In the genomic region with DNA sequence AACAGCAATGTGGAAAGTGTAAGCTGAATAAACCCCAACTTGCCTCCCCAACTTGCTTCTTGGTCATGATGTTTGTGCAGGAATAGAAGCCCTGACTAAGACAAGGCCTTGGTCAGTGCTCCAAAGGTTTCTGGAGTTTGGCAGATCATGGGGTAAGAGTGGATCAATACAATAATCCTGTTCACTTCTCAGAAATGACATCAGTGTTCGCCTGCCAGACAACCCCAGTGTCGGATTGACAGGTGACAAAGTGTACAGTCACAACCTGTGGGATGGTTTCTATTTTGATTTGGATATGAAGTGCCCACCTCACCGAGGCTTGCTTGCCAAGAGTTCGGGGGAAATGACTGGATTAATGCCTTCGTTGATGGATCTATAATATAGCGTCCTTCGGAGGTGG, we compare ENCODE assay signal across 21 mouse cellular contexts. TPM values are rescaled to one million over a fixed set of nuclear protein-coding genes. Genes with fewer than 3 reads are reported as not detected.
"Had no signal": no experiment of that assay in that cellular context is flagged by ENCODE, and none has a peak within 500 bp of the region (broad histone marks: within the 10 kb centered on the region; RNA-seq: fewer than 3 reads in every experiment).

No protein-coding gene starts in this region.

- H3K27ac ChIP-seq: liver, embryonic 13.5 days; macrophage; midbrain, embryonic 13.5 days had no signal

- H3K4me2 ChIP-seq: limb, embryonic 13.5 days; liver, embryonic 13.5 days; lung, embryonic 14.5 days; midbrain, embryonic 13.5 days; stomach, embryonic 15.5 days had no signal

- H3K4me1 ChIP-seq: liver, embryonic 13.5 days; midbrain, embryonic 13.5 days; stomach, embryonic 15.5 days had no signal

- DNase-seq: left cerebral cortex, postnatal 4 days; liver, embryonic 13.5 days; lung, embryonic 14.5 days; right cerebral cortex, adult 18-20 months; right cerebral cortex, postnatal 14 days; right cerebral cortex, postnatal 4 days; spleen, adult 18-20 months; thymus, adult 2 months; thymus, postnatal 14 days; thymus, postnatal 4 days had no signal

- H3K4me3 ChIP-seq: limb, embryonic 13.5 days; liver, embryonic 13.5 days; midbrain, embryonic 13.5 days; stomach, embryonic 15.5 days had no signal

- H3K9me3 ChIP-seq: limb, embryonic 13.5 days; liver, embryonic 13.5 days; midbrain, embryonic 13.5 days; stomach, embryonic 15.5 days had no signal

- ATAC-seq: lung, postnatal 0 days; midbrain, embryonic 13.5 days had no signal

- H3K36me3 ChIP-seq: midbrain, embryonic 13.5 days had no signal

- H3K9ac ChIP-seq: limb, embryonic 13.5 days; liver, embryonic 13.5 days; lung, embryonic 14.5 days; midbrain, embryonic 13.5 days; stomach, embryonic 15.5 days had no signal

- H3K27me3 ChIP-seq: limb, embryonic 13.5 days; midbrain, embryonic 13.5 days; stomach, embryonic 15.5 days had no signal

RNA-seq across cellular contexts. Expression of a gene that starts 16.3 kb away (rescaled TPM):
- total RNA-seq: megakaryocyte, adult 5-6 weeks had no signal
- polyA plus RNA-seq: macrophage had no signal

RNA-seq across cellular contexts. Expression of a gene that starts 18.4 kb away (rescaled TPM):
- total RNA-seq: megakaryocyte, adult 5-6 weeks had no signal
- polyA plus RNA-seq: kidney, embryonic 14.5 days; macrophage; midbrain, embryonic 13.5 days; neural tube, embryonic 11.5 days had no signal

RNA-seq across cellular contexts. Expression of a gene that starts 32.4 kb away (rescaled TPM):
- total RNA-seq: left cerebral cortex, postnatal 14 days; midbrain, postnatal 0 days had no signal
- polyA plus RNA-seq: kidney, embryonic 14.5 days; neural tube, embryonic 14.5 days had no signal
